Mouse (Mus musculus) urinary bladder, postnatal 10 days (tissue): ENCODE data around the gene Renbp.

Experiments
- DNase-seq: peaks from one replicate; pipeline ENCODE4 v3.0.0; 2022; ENCODE audit warnings: low spot score

Gene Renbp

GRCm38 (mm10) chrX:73930402-73931062 is at the start of gene Renbp:
Gene Renbp, minus strand, starts transcription at chrX:73930850.
- no peak for DNase-seq

DNA sequence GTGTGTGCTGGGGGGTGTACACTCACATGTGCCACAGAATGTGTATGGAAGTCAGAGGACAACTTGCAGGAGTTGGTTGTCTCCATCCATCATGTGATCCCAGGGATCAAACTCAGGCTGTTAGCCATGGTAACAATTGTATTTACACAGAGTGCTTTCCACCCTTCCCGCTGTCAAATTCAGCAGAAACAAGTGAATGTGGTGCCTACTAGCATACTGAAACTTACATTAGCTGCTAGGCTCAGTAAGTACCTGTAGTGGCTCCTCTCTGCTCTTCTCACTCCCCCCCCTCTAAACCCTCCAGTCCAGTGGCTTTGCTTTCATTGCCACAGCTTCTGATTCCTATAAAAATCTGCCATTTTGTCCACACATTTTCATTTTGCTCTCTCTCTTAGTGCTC is 47.1 kb upstream of the Renbp start:
- no peak for DNase-seq

- DNase-seq, result no peak
Observed at GRCm38 (mm10) chrX:73976283-73976682, 45.6 kb upstream of the Renbp start.

GRCm38 (mm10) chrX:73972774-73973173 is 42.1 kb upstream of the Renbp start:
- no peak for DNase-seq

GRCm38 (mm10) chrX:73970781-73971180 is 40.1 kb upstream of the Renbp start:
- DNase-seq, result no peak

GRCm38 (mm10) chrX:73969729-73970128 is 39.1 kb upstream of the Renbp start:
- no peak for DNase-seq

DNA sequence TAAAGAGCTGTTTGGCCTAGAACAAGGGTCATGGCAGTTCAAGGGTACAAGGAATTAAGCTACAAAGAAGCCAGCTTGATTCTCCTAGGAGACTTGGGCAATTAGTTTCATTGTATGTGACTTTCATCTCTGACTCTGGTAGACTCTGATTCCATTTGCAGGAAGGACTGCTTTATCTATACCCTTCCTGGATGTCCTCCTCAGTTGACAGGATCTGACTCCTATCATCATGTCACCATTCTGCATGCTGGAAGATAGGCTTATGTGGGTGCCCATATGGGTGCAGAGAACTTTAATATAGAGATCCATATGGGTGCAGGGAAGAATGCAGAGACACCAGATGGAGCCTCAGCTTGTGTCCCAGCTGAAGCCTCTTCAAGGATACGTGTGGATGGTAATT is 38.5 kb upstream of the Renbp start:
- no peak for DNase-seq

DNA sequence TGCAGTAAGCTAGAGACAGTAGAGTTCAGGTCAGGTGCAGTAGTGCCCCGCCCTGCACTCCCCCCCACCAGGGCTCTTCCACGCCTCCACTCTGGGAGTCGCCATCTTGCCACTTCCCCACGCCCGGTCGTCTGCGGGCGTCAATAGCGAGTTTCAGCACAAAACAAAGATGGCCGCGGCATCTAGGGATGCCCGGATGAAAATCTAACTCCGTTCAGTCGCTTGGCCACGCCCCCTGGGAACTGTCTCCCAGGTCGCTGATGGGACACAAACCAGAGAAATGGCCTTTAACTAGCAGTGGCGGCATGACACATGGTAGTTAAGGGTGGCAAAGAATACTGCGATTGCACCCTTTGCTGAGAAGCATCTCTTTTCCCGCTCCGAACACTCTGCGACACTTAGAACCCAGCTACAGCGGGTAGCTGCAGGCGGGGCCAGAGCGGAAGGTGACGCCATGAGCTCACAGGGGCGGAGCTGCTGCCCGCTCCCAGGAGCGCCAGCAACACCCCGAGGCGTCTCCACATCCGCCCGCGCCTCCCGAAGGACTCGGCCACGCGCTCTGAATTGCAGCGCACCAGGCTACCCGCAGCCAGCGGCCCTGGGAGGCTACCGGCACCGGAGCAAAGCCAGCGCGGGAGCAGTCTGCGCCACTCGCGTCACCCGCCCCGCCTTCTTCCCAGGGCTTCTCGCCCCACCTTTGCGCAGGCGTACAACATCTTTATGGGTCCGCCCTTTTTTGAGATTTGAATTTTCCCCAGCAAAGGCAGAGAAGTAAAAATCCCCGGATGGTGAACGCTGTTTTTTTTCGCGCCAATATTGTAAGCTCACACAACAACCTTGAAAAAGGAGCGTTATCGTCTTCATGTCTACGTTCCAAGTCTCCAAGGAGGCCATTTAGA is 36.8 kb upstream of the Renbp start:
- peak; percentile 45 for DNase-seq

- peak; percentile 54 for DNase-seq
Observed at GRCm38 (mm10) chrX:73966248-73967176, 35.9 kb upstream of the Renbp start, which contains the start of gene Hcfc1. Gene Hcfc1, minus strand, starts transcription at chrX:73966357.

DNA sequence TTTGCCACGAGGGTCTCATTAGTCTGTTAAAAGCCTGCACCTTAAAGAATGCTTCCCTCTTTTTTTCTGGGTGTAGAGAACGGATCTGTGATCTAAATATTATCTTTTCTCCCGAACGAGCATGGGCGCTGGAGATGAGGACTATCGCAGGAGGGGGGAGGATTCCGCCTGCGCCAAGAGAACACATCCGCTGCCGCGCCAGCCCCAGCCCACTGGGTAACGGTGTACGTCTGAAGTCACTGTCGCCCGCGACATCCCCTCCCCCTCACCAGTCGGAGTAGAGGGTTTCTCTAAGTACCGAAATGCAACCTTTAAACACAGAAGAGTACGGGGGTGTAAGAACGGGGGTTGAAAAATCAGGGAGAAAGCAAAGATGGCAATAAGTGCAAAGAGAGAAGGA is 34.7 kb upstream of the Renbp start:
- no peak for DNase-seq

DNA sequence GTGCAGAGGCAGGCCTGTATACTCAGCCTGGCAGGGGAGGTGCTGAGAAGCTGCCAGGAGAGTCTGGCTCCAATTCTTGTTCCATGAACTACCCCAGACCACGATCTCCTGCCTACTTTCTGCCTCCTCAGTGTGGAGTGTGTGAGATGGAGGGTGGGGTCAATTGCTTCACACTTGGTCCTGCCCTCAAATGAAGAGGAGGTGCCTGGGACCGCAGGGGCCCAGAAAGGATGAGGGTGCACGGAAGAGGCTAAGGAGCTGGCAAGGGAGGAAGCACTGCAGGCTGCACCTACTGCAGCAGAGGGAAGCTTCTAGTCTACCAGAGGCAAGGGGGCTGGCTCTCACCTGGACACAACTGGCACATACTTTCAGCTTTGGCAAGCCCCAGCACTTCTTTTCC is 33.7 kb upstream of the Renbp start:
- no peak for DNase-seq

DNA sequence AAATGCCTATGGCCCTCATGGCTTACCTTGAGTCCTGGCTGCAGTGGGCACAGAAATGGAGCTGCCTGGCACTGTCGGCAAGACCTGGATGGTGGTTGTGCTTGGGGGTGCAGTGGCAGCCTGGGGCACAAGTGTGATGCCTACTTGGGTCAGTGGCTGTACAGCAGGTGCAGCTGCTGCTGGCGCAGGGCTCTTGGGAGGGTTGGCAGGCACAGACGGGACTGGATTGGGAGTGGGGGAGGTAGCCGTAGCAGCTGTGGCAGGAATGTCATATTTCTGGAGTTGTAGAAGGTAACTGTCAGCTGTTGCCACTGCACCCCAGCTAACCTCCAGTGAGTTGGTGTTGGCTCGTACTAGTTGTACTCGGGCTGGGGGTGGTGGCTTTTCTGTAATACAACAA is 24.3 kb upstream of the Renbp start:
- DNase-seq, result no peak

DNA sequence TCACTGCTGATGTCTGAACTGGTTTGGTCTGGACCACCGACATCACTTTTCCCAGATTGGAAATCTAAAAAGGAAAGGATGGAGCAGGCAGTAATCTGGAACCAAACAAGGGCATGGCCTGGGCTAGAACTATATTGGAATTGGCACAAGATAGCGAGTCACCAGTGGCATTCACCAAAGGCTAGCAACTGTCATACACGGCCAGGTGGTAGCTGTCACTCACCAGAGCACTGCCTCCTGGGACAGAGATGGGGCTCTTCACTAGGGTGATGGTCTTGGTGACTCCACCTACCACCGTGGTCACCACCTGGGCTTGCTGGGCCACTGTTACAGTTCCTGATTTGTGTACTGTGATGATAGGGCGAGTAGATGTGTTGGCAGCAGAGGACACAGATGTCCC is 22.0 kb upstream of the Renbp start:
- DNase-seq, result no peak

DNA sequence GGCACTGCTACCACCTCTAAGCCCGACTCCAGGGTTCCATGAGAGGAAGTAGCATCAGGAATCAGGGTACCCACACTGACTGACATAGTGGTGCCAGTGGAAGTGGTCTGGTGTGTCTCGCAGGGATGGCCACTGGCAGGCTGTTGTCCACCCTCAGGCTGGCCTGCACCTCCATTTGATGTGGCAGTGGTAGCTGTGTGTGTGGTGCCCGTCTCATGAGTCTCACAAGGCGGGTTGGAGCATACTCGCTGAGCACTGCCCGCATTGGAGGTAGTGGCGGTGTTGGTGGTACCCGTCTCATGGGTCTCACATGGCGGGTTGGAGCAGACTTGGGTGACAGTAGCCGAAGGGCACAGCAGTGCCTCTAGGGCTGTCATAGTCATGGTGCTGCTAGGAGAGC is 18.7 kb upstream of the Renbp start:
- no peak for DNase-seq

GRCm38 (mm10) chrX:73948647-73949046 is 18.0 kb upstream of the Renbp start:
- no peak for DNase-seq

- no peak for DNase-seq
Observed at GRCm38 (mm10) chrX:73946896-73947295, 16.2 kb upstream of the Renbp start.

DNA sequence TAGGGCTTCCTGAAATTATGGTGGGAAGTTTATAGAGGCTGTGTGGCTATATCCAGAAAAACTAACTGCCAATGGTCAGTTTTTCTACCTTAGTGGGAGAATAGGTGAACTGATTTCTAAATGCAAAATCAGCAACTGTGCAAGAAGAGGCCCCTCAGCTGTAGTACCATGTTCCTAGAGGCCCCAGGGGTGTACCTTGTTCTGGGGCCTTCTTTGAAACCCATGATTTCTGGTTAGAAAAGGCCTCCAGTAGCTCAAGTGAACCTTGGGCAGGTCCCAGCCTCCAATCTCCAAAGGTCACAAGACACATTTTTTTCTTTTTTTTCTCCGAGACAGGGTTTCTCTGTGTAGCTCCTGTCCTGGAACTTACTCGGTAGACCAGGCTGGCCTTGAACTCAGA is 11.6 kb upstream of the Renbp start:
- no peak for DNase-seq

- DNase-seq, result no peak
Observed at GRCm38 (mm10) chrX:73941860-73942259, 11.2 kb upstream of the Renbp start.

DNA sequence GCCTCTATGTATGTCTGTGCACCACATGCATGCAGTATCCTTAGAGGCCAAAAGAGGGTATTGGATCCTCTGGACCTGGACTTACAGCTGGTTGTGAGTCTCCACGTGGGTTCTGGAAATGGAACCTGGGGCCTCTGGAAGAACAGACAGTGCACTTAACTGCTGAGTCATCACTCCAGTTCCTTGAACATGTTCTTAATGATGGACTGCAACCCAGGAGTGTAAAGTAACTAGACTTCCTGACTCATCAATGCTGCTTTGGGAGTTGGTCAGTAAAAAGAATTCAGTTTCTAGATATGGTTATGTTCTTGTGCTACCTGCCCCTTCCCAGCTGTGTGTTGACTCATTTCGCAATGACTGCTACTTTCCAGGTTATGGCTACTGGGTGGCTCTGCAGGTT is 1.2 kb upstream of the Renbp start:
- no peak for DNase-seq

GRCm38 (mm10) chrX:73922550-73922882 is 8.1 kb downstream of the Renbp start:
- no peak for DNase-seq

GRCm38 (mm10) chrX:73921823-73922549 is 8.7 kb downstream of the Renbp start, which contains the start of the genes Arhgap4 and Naa10:
Gene Arhgap4, minus strand, starts transcription at chrX:73921870.
Gene Naa10, minus strand, starts transcription at chrX:73921944.
- DNase-seq, result peak; percentile 42
